Mouse (Mus musculus): ENCODE measurements at regions not wholly inside any gene's neighbourhood (a gene's known extent, or its start where the extent isn't known, plus 50 kb on each side); places are given as distances from the start of the nearest gene placed in this dataset.
"Not testable (repeated sequence)": the region's sequence is repeated elsewhere in the genome, so short reads cannot be mapped to it uniquely, and the experiment has no call there.

DNA sequence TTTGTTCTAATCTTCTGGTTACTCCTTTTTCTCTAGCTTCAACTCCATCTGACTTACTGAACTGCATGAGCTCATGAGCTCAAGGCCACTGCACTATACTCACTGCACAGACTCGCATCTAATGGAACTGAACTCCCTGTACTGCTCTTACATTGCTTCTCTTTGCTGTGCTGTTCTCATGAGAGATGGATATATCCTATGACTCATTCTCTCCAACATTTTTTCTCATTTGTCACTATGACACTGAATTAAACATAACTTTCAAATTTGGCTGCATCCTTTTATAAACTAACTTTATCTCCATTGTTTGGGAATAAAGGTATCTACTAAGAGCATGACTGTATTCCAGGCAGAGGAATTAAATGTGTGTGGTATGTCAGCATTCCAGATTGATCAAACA, 806.2 kb downstream of the Rab28 start:
- no peak for DNase-seq (ENCODE audit: low spot score)

DNA sequence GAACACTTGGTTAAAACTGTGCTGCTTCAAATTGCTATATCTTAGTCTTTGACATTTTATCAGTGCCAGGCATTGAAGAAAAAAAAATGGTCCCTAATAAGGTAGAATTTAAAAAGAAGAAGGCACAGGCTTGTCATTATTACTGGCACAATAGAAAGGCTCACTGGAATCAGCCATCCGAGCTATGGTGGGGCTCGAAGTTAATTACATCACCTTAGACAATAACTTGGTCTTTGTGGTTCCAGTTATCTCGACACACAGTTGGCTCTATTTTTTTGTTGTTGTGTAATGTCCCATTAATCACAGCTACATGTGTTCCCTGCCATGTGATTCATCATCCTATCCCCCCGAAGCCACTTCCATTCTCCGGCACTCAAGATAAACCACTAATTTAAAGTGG, 825.1 kb downstream of the Rab28 start:
- no peak for DNase-seq (ENCODE audit: low spot score)

DNA sequence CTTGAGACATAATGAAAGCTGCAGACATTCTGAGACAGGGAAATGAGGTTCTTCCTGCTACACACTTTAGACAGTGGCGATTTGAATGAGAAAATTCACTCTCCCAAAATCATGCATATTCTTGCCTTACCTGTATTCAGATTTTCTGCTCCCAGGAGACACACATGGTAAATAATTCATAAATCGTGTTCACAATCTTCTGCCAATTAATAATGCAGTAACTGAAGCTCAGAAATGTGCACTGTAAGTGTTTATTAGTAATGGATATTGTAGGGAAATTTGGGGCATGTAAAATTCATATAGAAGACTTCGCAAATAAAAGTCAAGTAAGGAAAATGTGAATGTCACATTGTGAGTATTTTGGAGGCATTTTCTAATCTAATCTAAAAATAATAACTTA, 830.2 kb downstream of the Rab28 start:
- no peak for DNase-seq (ENCODE audit: low spot score)

- not testable (repeated sequence) for DNase-seq (ENCODE audit: low spot score)
Observed at GRCm38 (mm10) chr5:40862349-40862748, 845.6 kb downstream of the Rab28 start.
